Mouse (Mus musculus) intestine, embryonic 16.5 days (tissue): ENCODE results near the gene Enc1. TPM values are rescaled to one million over a fixed set of nuclear protein-coding genes. Genes with fewer than 3 reads are reported as not detected.

ENCODE experiments used
- ATAC-seq: fragments of 200-750 bp; cut with Nextera tagmentation; 2 replicates; pipeline ENCODE4 v1.8.0; 2017; ENCODE audit warnings: moderate TSS enrichment, moderate library complexity
- H3K27ac ChIP-seq: fragments of 300-500 bp; sonication (generic); 2 replicates; pipeline ENCODE4 v1.5.1; 2014; ENCODE audit warnings: mild to moderate bottlenecking, low read length
- H3K27me3 ChIP-seq: fragments of 300-500 bp; sonication (generic); replicated peaks from 2 replicates; pipeline ENCODE4 v1.6.1; 2014; ENCODE audit warnings: low read length, control low read depth, mixed read lengths; ENCODE audit not compliant: control insufficient read depth, insufficient read depth
- H3K36me3 ChIP-seq: fragments of 300-500 bp; sonication (generic); 2 replicates; pipeline ENCODE4 v1.6.1; 2014; ENCODE audit warnings: low read length, control low read depth; ENCODE audit not compliant: control insufficient read depth, insufficient read depth
- H3K4me1 ChIP-seq: fragments of 300-500 bp; sonication (generic); 2 replicates; pipeline ENCODE4 v1.6.1; 2014; ENCODE audit warnings: low read length, control low read depth, mixed read lengths; ENCODE audit not compliant: control insufficient read depth, insufficient read depth
- H3K4me2 ChIP-seq: fragments of 300-500 bp; sonication (generic); 2 replicates; pipeline ENCODE4 v1.6.1; 2014; ENCODE audit warnings: low read depth, low read length, control low read depth
- H3K4me3 ChIP-seq: fragments of 300-500 bp; sonication (generic); 2 replicates; pipeline ENCODE4 v1.5.1; 2014; ENCODE audit warnings: mild to moderate bottlenecking, low read length
- H3K9ac ChIP-seq: fragments of 300-500 bp; sonication (generic); 2 replicates; pipeline ENCODE4 v1.6.1; 2014; ENCODE audit warnings: low read depth, low read length
- H3K9me3 ChIP-seq: fragments of 300-500 bp; sonication (generic); 2 replicates; pipeline ENCODE4 v1.6.1; 2016; ENCODE audit warnings: low read length, control low read depth; ENCODE audit not compliant: control insufficient read depth
- WGBS: fragments of 180-500 bp; shearing (Covaris S2); extraction: QIAGEN DNeasy Blood & Tissue Kit; methylation state at CpG from one replicate; pipeline ENCODE4 v1.1.7; 2014; 5-methylcytosine and 5-hydroxymethylcytosine counted together
- polyA plus RNA-seq: library from polyadenylated mRNA; unstranded; fragments of >200 nt; fragmentation: Nextera tagmentation; extraction: Ambion mirVana; gene quantifications from 2 replicates; pipeline ENCODE4 v1.2.1, GENCODE M21; 2015

Gene Enc1
- polyA plus RNA-seq, 1 experiment from 2014 or later = 6.1 TPM

DNA sequence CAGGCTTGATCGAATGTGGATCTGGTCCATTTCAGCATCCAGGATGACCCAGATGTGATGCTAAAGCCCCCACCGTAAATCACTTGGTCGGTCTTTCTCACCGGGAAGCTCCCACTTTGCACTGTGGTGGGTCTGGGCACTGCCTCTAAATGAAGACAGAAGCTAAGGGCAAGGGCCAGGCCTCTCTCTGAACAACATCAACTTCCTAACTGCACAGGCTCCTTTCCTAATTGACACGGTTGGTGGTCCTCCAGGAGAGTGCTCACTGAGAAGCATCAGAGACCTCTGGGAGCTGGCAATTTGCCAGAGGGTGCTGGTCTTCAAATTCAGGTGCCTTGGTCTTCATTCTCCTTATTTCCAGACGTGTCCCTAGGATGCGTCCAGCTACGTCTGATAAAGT is 17.0 kb upstream of the Enc1 start:
- no peak overlapping the region for H3K27ac ChIP-seq
- no peak overlapping the region for H3K9ac ChIP-seq
- H3K36me3 ChIP-seq = no peaks in the 10 kb centered on the region
- no peaks in the 10 kb centered on the region for H3K4me1 ChIP-seq
- 0 out of 2 replicates have a peak, but pooled peaks have one; percentile 8 for ATAC-seq
- 0 out of 2 replicates have a peak, but pooled peaks cover 3% of the 10 kb centered on the region for H3K9me3 ChIP-seq
- H3K4me2 ChIP-seq = no peak overlapping the region
- H3K27me3 ChIP-seq = no peaks in the 10 kb centered on the region
- H3K4me3 ChIP-seq = no peak overlapping the region
- WGBS = 65% methylated on average over 8 of the region's 8 CpGs

GRCm38 (mm10) chr13:97224341-97224982 is 16.4 kb upstream of the Enc1 start:
- H3K4me3 ChIP-seq = no peak overlapping the region
- no peak overlapping the region for H3K9ac ChIP-seq
- H3K36me3 ChIP-seq = no peaks in the 10 kb centered on the region
- no peaks in the 10 kb centered on the region for H3K27me3 ChIP-seq
- H3K27ac ChIP-seq = no peak overlapping the region; the same call in 1 of the 2 replicates
- H3K4me2 ChIP-seq = no peak overlapping the region
- H3K9me3 ChIP-seq = 0 out of 2 replicates have a peak, but pooled peaks cover 3% of the 10 kb centered on the region
- H3K4me1 ChIP-seq = no peaks in the 10 kb centered on the region
- ATAC-seq = peak; percentile 95
- WGBS = 52% methylated on average over 10 of the region's 10 CpGs

GRCm38 (mm10) chr13:97225130-97225529 is 15.8 kb upstream of the Enc1 start:
- WGBS = 58% methylated on average over 17 of the region's 17 CpGs
- Histone ChIP-seq H3K36me3 (no peaks in the 10 kb centered on the region), H3K27ac (no peak overlapping the region), H3K27me3 (no peaks in the 10 kb centered on the region), H3K9ac (no peak overlapping the region), H3K4me3 (no peak overlapping the region), H3K4me2 (no peak overlapping the region), H3K9me3 (0 out of 2 replicates have a peak, but pooled peaks cover 3% of the 10 kb centered on the region), H3K4me1 (no peaks in the 10 kb centered on the region)
- ATAC-seq = no peak

GRCm38 (mm10) chr13:97227795-97228194 is 13.1 kb upstream of the Enc1 start:
- Histone ChIP-seq H3K27me3 (no peaks in the 10 kb centered on the region), H3K9ac (no peak overlapping the region), H3K27ac (no peak overlapping the region), H3K4me2 (no peak overlapping the region), H3K36me3 (no peaks in the 10 kb centered on the region; the same call in 1 of the 2 replicates), H3K4me3 (no peak overlapping the region), H3K4me1 (no peaks in the 10 kb centered on the region), H3K9me3 (0 out of 2 replicates have a peak, but pooled peaks cover 3% of the 10 kb centered on the region)
- 93% methylated on average over 3 of the region's 3 CpGs for WGBS
- ATAC-seq = no peak

DNA sequence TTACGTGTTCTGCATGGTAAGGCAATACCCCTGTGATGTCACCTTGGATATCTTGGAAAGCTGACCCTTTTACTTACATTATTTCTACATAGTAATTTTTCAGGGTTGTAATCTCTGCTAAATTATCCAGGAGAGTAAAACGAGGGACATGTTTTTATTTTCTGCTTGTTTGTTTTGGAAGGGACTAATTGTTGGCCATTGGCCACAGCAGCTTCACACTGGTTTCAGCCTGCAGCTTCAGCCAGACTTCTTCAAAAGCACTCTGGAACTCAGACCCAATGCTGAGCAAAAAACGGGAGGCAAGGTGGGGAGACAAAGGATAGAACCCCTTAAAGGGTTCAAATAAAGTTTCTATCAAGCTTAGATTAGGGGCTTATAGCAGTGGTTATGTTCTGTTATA is 10.8 kb upstream of the Enc1 start:
- WGBS = 72% methylated on average over 3 of the region's 3 CpGs
- H3K27me3 ChIP-seq = no peaks in the 10 kb centered on the region
- H3K9me3 ChIP-seq = 0 out of 2 replicates have a peak, but pooled peaks cover 3% of the 10 kb centered on the region
- ATAC-seq = no peak
- H3K4me2 ChIP-seq = no peak overlapping the region
- no peaks in the 10 kb centered on the region; the same call in 1 of the 2 replicates for H3K36me3 ChIP-seq
- H3K4me1 ChIP-seq = no peaks in the 10 kb centered on the region
- H3K4me3 ChIP-seq = no peak overlapping the region
- no peak overlapping the region for H3K9ac ChIP-seq
- no peak overlapping the region for H3K27ac ChIP-seq

GRCm38 (mm10) chr13:97233092-97233491 is 7.8 kb upstream of the Enc1 start:
- no peak overlapping the region for H3K27ac ChIP-seq
- no peaks in the 10 kb centered on the region for H3K27me3 ChIP-seq
- H3K4me1 ChIP-seq = no peaks in the 10 kb centered on the region
- H3K4me3 ChIP-seq = no peak overlapping the region
- no peaks in the 10 kb centered on the region; the same call in 1 of the 2 replicates for H3K36me3 ChIP-seq
- ATAC-seq = no peak
- no peak overlapping the region for H3K9ac ChIP-seq
- no peak overlapping the region for H3K4me2 ChIP-seq
- 74% methylated on average over 2 of the region's 2 CpGs for WGBS
- no peaks in the 10 kb centered on the region for H3K9me3 ChIP-seq

GRCm38 (mm10) chr13:97234785-97235417 is 6.0 kb upstream of the Enc1 start:
- H3K27ac ChIP-seq = no peak overlapping the region
- no peaks in the 10 kb centered on the region for H3K27me3 ChIP-seq
- peak overlapping the region; percentile 59; the same call in 1 of the 2 replicates for H3K9ac ChIP-seq
- H3K4me3 ChIP-seq = peak overlapping the region; percentile 37
- no peaks in the 10 kb centered on the region; the same call in 1 of the 2 replicates for H3K36me3 ChIP-seq
- WGBS = 17% methylated on average over 17 of the region's 17 CpGs
- peaks cover 13% of the 10 kb centered on the region for H3K4me1 ChIP-seq
- no peaks in the 10 kb centered on the region for H3K9me3 ChIP-seq
- peak overlapping the region; percentile 54 for H3K4me2 ChIP-seq
- no peak for ATAC-seq

DNA sequence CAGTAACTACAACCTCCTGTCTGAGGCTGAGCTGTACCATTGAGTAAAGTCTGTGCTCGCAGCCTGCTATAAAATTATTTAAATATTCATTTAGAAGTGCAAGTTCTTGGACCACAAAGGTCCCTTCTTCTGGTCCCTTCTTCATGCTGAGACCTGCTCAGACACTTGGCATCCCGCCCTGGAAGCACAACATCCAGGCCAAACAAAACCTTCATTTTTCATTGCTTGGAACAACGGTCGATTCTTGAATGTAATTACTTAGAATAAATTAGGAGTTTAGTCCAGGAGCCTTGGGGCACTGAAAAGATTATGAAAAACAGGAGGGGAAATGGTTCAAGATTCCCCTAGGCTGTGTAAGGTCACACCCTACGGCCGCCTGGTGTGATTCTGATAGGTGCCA is 5.0 kb upstream of the Enc1 start:
- Histone ChIP-seq H3K4me3 (no peak overlapping the region), H3K36me3 (no peaks in the 10 kb centered on the region; the same call in 1 of the 2 replicates), H3K27ac (no peak overlapping the region), H3K4me1 (peaks cover 13% of the 10 kb centered on the region), H3K27me3 (no peaks in the 10 kb centered on the region), H3K4me2 (no peak overlapping the region), H3K9ac (no peak overlapping the region), H3K9me3 (no peaks in the 10 kb centered on the region)
- 72% methylated on average over 6 of the region's 6 CpGs for WGBS
- no peak for ATAC-seq

DNA sequence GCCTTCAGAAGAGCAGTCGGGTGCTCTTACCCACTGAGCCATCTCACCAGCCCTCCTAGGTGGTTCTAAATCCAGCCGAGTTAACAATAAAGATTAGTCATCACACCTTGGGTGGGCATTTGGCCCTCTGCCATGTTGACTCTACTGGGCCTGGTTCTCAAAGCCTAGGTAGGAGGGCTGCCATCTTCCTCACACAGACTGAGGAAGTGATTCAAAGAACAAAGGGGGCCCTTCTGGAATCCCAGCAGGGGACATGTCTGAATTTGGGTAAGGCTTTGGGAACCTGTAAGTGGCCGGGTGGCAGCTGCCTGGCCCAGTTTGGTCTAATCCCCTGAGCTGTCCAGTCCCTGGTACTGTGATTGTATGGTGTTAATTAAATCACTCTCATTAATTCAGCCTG is 3.2 kb upstream of the Enc1 start:
- peak overlapping the region; percentile 81 for H3K27ac ChIP-seq
- H3K36me3 ChIP-seq = no peaks in the 10 kb centered on the region
- 52% methylated on average over 3 of the region's 3 CpGs for WGBS
- H3K4me1 ChIP-seq = peaks cover 17% of the 10 kb centered on the region
- H3K9me3 ChIP-seq = no peaks in the 10 kb centered on the region
- no peak overlapping the region for H3K4me3 ChIP-seq
- ATAC-seq = no peak
- no peak overlapping the region for H3K9ac ChIP-seq
- H3K27me3 ChIP-seq = no peaks in the 10 kb centered on the region
- H3K4me2 ChIP-seq = no peak overlapping the region
